Mouse (Mus musculus): ENCODE results near the gene Zfp961. TPM values are rescaled to one million over a fixed set of nuclear protein-coding genes. Genes with fewer than 3 reads are reported as not detected.

Zfp961 gene
- polyA plus RNA-seq, 1 experiment from 2014 or later: 16.2 TPM

DNA sequence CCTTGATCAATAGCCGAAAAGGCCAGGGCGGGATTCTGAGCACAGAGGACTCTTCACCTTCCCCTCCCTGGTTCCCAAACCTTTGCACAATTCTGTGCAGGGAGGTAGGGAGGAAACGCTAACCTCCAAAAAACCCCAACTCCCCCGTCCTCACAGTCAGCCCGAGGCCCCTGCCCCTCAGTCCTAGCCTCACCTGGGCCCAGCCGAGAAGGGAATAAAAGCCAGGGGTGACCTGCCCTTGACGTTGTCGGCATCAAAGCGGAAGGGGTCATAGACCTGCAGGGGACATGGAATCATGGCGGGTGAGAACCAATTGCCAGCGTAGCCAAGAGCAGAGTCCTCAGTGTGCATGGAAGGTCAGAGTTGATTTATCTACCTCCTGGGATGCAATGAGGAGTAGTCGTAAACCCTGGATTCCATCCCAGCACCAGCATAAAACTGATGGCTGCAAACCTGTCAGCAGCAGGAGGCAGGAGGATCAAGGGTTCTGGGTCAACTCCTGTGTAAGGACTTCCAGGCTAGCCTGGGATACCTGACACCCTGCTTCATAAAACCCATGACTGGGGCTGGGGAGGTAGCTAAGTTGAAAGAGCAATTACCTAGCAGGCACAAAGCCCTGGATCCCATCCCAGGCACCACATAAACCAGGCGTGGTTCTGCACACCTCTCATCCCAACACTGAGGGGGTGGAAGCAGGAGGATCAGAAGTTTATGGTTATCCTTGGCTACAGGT lies 38.2 kb downstream of the Zfp961 start:
- 49% methylated on average over 12 of the region's 13 CpGs for WGBS
- peak overlapping the region; percentile 48 for H3K4me3 ChIP-seq (ENCODE audit: low read depth, low read length)
- H3K27me3 ChIP-seq (replicated peaks; ENCODE audit: control insufficient read depth, insufficient read depth, low read length): no peaks in the 10 kb centered on the region
- peak overlapping the region; percentile 66 for H3K4me2 ChIP-seq (ENCODE audit: low read depth, low read length)
- no peaks in the 10 kb centered on the region for H3K36me3 ChIP-seq (ENCODE audit: control insufficient read depth, insufficient read depth, low read length)
- H3K9me3 ChIP-seq (ENCODE audit: control insufficient read depth, low read length): no peaks in the 10 kb centered on the region
- no peak for ATAC-seq (ENCODE audit: low read depth)
- peak overlapping the region; percentile 66 for H3K9ac ChIP-seq (ENCODE audit: low read depth, low read length)
- no peaks in the 10 kb centered on the region for H3K4me1 ChIP-seq (ENCODE audit: control insufficient read depth, insufficient read depth, low read length)
- DNase-seq (ENCODE audit: low spot score): no peak
- H3K27ac ChIP-seq (replicated peaks; ENCODE audit: low read depth, low read length): no peak overlapping the region

DNA sequence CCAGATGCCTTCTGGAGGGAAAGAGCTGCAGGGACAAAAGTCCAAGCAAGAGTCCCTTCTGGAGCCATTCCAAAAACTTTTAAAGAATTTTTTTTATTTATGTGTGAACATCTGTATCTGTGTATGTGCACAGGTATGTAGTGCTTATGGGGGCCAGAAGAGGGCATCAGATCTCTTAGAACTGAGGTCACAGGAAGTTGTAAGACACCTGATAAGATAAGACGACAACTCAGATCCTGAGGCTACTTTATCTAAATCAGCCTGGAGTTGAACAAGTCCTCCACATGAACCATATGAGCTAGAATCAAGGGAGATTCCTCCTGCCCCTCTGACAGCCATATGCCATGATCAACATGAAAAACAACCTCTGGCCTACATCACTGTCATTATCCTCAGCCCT lies 48.6 kb downstream of the Zfp961 start:
- Histone ChIP-seq H3K9ac (ENCODE audit: low read depth, low read length) (no peak overlapping the region), H3K27ac (replicated peaks; ENCODE audit: low read depth, low read length) (no peak overlapping the region), H3K27me3 (replicated peaks; ENCODE audit: control insufficient read depth, insufficient read depth, low read length) (no peaks in the 10 kb centered on the region), H3K36me3 (ENCODE audit: control insufficient read depth, insufficient read depth, low read length) (no peaks in the 10 kb centered on the region), H3K4me2 (ENCODE audit: low read depth, low read length) (no peak overlapping the region), H3K4me1 (ENCODE audit: control insufficient read depth, insufficient read depth, low read length) (no peaks in the 10 kb centered on the region), H3K9me3 (ENCODE audit: control insufficient read depth, low read length) (no peaks in the 10 kb centered on the region), H3K4me3 (ENCODE audit: low read depth, low read length) (no peak overlapping the region)
- WGBS: 88% methylated on average over 1 of the region's 1 CpGs
- DNase-seq (ENCODE audit: low spot score) (no peak), ATAC-seq (ENCODE audit: low read depth) (no peak)

DNA sequence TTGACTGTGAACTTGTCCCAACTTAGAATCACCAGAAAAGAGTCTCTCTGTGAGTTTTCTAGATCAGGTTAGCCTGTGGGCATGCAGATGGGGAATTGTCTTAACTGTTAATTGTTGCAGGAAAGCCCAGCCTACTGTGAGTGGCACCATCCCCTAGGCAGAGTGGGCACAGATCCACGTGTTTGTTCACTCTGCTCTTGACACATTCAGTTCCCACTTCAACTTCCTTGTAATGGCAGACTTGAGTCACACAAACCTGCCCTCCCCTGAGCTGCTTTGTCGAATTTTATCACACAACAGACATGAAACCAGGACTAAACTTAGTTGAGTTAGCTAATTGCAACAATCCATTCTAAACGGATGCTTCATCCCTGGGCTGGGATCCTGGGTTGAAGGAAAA lies 49.4 kb downstream of the Zfp961 start:
- H3K4me1 ChIP-seq (ENCODE audit: control insufficient read depth, insufficient read depth, low read length): no peaks in the 10 kb centered on the region
- no peak overlapping the region for H3K27ac ChIP-seq (replicated peaks; ENCODE audit: low read depth, low read length)
- no peaks in the 10 kb centered on the region for H3K36me3 ChIP-seq (ENCODE audit: control insufficient read depth, insufficient read depth, low read length)
- WGBS: 61% methylated on average over 3 of the region's 3 CpGs
- DNase-seq (ENCODE audit: low spot score) (no peak), ATAC-seq (ENCODE audit: low read depth) (no peak)
- no peaks in the 10 kb centered on the region for H3K9me3 ChIP-seq (ENCODE audit: control insufficient read depth, low read length)
- no peak overlapping the region for H3K4me3 ChIP-seq (ENCODE audit: low read depth, low read length)
- no peak overlapping the region for H3K9ac ChIP-seq (ENCODE audit: low read depth, low read length)
- H3K27me3 ChIP-seq (replicated peaks; ENCODE audit: control insufficient read depth, insufficient read depth, low read length): no peaks in the 10 kb centered on the region
- H3K4me2 ChIP-seq (ENCODE audit: low read depth, low read length): no peak overlapping the region

DNA sequence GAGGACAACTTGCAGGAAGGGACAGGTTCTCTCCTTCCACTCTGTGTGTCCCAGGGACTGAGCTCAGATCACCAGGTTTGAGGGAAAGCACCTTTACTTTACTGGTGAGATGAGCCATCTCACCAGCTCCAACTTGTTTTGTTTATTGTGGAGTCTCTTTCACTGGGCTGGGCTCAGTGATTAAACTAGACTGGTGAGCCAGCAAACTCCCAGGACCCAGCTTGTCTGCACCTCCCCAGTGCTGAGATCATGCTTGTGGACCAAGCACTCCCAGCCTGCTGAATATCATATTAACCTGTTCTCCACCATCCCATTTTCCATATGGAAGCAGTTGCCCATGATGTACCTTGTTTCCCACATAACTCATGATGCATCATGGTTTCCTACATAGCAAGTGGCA lies 52.1 kb downstream of the Zfp961 start:
- no peak for ATAC-seq (ENCODE audit: low read depth)

DNA sequence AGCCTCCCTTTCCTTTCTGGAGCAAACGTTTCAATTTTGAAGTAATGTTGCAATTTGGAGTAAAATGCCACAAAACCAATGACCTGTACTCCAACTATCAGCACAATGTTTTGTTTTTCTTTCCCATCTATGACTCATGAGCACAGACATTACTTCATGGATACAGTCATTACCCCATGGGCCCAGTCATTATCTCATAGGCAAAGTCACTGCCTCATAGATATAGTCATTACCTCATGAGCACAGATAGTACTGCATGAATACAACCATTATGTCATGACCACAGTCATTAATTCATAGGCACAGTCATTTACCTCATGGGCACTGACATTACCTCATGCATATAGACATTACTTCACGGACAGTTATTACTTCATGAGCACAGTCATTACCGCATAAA lies 55.1 kb downstream of the Zfp961 start:
- Histone ChIP-seq H3K4me2 (ENCODE audit: low read depth, low read length) (no peak overlapping the region), H3K9ac (ENCODE audit: low read depth, low read length) (no peak overlapping the region), H3K4me3 (ENCODE audit: low read depth, low read length) (no peak overlapping the region), H3K36me3 (ENCODE audit: control insufficient read depth, insufficient read depth, low read length) (no peaks in the 10 kb centered on the region), H3K27me3 (replicated peaks; ENCODE audit: control insufficient read depth, insufficient read depth, low read length) (no peaks in the 10 kb centered on the region), H3K27ac (replicated peaks; ENCODE audit: low read depth, low read length) (no peak overlapping the region), H3K9me3 (ENCODE audit: control insufficient read depth, low read length) (no peaks in the 10 kb centered on the region), H3K4me1 (ENCODE audit: control insufficient read depth, insufficient read depth, low read length) (no peaks in the 10 kb centered on the region)
- DNase-seq (ENCODE audit: low spot score): no peak
- no peak for ATAC-seq (ENCODE audit: low read depth)
- WGBS: 85% methylated on average over 3 of the region's 3 CpGs

More for the DNA sequence above, 52.1 kb downstream of the Zfp961 start:
- Histone ChIP-seq H3K27me3 (replicated peaks; ENCODE audit: control insufficient read depth, insufficient read depth, low read length) (no peaks in the 10 kb centered on the region), H3K4me2 (ENCODE audit: low read depth, low read length) (no peak overlapping the region), H3K9ac (ENCODE audit: low read depth, low read length) (no peak overlapping the region), H3K4me3 (ENCODE audit: low read depth, low read length) (no peak overlapping the region), H3K27ac (replicated peaks; ENCODE audit: low read depth, low read length) (no peak overlapping the region), H3K9me3 (ENCODE audit: control insufficient read depth, low read length) (no peaks in the 10 kb centered on the region), H3K4me1 (ENCODE audit: control insufficient read depth, insufficient read depth, low read length) (no peaks in the 10 kb centered on the region), H3K36me3 (ENCODE audit: control insufficient read depth, insufficient read depth, low read length) (no peaks in the 10 kb centered on the region)
- DNase-seq (ENCODE audit: low spot score): no peak

DNA sequence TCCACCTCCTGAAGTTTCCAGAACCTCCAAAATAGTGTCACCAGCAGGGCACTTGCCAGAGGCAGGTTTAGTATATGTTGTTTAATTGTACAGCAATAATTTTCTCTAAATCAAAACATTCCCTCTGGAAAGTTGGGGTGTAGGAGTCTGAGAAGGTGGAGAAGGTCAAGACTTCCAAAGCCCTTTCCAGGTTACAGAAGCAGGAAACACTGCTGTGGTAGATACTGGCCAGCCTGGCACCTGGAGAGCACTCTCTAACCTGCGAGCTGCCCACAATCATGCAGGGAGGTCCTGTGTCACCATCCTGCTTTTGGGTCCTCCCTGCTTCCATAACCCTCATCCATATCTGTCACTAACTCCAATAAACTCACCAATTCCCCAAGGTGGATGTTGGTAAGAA lies 55.9 kb downstream of the Zfp961 start:
- WGBS: 91% methylated on average over 1 of the region's 1 CpGs
- no peaks in the 10 kb centered on the region for H3K27me3 ChIP-seq (replicated peaks; ENCODE audit: control insufficient read depth, insufficient read depth, low read length)
- no peak overlapping the region for H3K4me3 ChIP-seq (ENCODE audit: low read depth, low read length)
- H3K36me3 ChIP-seq (ENCODE audit: control insufficient read depth, insufficient read depth, low read length): no peaks in the 10 kb centered on the region
- no peaks in the 10 kb centered on the region for H3K4me1 ChIP-seq (ENCODE audit: control insufficient read depth, insufficient read depth, low read length)
- H3K9me3 ChIP-seq (ENCODE audit: control insufficient read depth, low read length): no peaks in the 10 kb centered on the region
- no peak overlapping the region for H3K27ac ChIP-seq (replicated peaks; ENCODE audit: low read depth, low read length)
- no peak overlapping the region for H3K4me2 ChIP-seq (ENCODE audit: low read depth, low read length)
- ATAC-seq (ENCODE audit: low read depth) (no peak), DNase-seq (ENCODE audit: low spot score) (no peak)
- no peak overlapping the region for H3K9ac ChIP-seq (ENCODE audit: low read depth, low read length)

DNA sequence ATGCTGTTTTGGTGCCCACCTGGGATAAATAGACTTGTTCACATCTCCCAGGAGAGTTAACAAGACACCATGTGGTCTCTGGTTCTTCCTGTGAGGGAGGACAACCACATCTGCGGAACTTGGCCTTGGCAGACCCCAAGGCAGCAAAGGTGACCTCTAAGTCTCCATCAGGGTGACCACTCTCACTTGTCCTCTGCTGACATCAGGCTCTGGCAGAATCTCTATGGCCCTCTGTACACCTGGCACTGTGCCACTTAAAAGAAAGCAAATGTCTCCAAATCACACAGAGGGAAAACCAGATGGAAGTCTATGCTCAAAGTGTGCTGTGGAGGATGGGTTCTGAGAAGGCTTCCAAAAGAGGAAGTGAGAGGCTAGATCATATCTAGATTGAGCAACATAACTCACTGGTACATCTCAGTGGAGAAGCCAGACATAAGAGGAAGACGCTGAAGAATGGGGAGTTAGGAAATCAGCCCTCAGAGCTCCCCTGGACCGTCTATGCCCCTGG lies 57.4 kb downstream of the Zfp961 start:
- Histone ChIP-seq H3K4me1 (ENCODE audit: control insufficient read depth, insufficient read depth, low read length) (no peaks in the 10 kb centered on the region), H3K9me3 (ENCODE audit: control insufficient read depth, low read length) (no peaks in the 10 kb centered on the region), H3K27me3 (replicated peaks; ENCODE audit: control insufficient read depth, insufficient read depth, low read length) (no peaks in the 10 kb centered on the region), H3K27ac (replicated peaks; ENCODE audit: low read depth, low read length) (no peak overlapping the region), H3K4me3 (ENCODE audit: low read depth, low read length) (no peak overlapping the region), H3K9ac (ENCODE audit: low read depth, low read length) (no peak overlapping the region), H3K36me3 (ENCODE audit: control insufficient read depth, insufficient read depth, low read length) (no peaks in the 10 kb centered on the region), H3K4me2 (ENCODE audit: low read depth, low read length) (no peak overlapping the region)
- DNase-seq (ENCODE audit: low spot score) (no peak), ATAC-seq (ENCODE audit: low read depth) (no peak)
- 64% methylated on average over 3 of the region's 3 CpGs for WGBS

DNA sequence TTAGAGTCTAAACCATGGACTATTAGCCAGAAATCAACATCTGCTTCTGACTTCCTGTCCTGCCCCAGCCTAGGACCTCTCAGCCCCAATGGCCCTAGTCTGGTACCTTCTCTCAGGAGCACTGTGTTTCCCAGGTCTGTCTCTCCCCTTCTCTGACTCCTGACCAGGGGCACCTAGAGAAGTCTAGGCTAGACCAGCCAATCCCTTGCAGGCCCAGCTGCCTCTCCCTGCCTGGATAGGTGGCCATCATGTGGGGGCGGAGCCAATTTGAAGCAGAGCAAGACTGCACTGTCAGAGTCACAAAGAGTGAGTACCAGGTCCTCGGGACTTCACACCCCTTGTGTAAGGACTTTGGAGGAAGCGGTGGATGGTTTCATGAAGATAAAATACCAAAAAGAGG lies 58.6 kb downstream of the Zfp961 start, which contains the start of gene Cyp4f18:
Gene Cyp4f18 (minus strand): TSS at position 154 of the 400 bp plus-strand sequence.
- Histone ChIP-seq H3K9me3 (ENCODE audit: control insufficient read depth, low read length) (no peaks in the 10 kb centered on the region), H3K4me1 (ENCODE audit: control insufficient read depth, insufficient read depth, low read length) (no peaks in the 10 kb centered on the region), H3K27me3 (replicated peaks; ENCODE audit: control insufficient read depth, insufficient read depth, low read length) (no peaks in the 10 kb centered on the region), H3K4me3 (ENCODE audit: low read depth, low read length) (no peak within 1 kb of the TSS), H3K9ac (ENCODE audit: low read depth, low read length) (no peak within 1 kb of the TSS), H3K27ac (replicated peaks; ENCODE audit: low read depth, low read length) (no peak within 1 kb of the TSS), H3K4me2 (ENCODE audit: low read depth, low read length) (no peak within 1 kb of the TSS), H3K36me3 (ENCODE audit: control insufficient read depth, insufficient read depth, low read length) (no peaks in the 10 kb centered on the region)
- DNase-seq (ENCODE audit: low spot score) (no peak), ATAC-seq (ENCODE audit: low read depth) (no peak)
- WGBS: 71% methylated on average over 3 of the region's 3 CpGs

All from embryonic facial prominence, embryonic 14.5 days (tissue).